Mouse (Mus musculus): ENCODE results near the gene Tcte2. TPM values are rescaled to one million over a fixed set of nuclear protein-coding genes. Genes with fewer than 3 reads are reported as not detected.
"Not testable (repeated sequence)": the region's sequence is repeated elsewhere in the genome, so short reads cannot be mapped to it uniquely, and the experiment has no call there.

Gene Tcte2
- polyA plus RNA-seq, 1 experiment = 12.1 TPM

GRCm38 (mm10) chr17:13777676-13778075 lies 16.1 kb upstream of the Tcte2 start:
- TF ChIP-seq CTCF (IDR thresholded peaks at IDR 0.05; ENCODE audit: borderline replicate concordance, insufficient read depth, low read depth, low read length) (no peak), POLR2A (IDR thresholded peaks at IDR 0.05; ENCODE audit: borderline replicate concordance, insufficient read depth, low read length) (no peak)

GRCm38 (mm10) chr17:13769256-13769655 lies 7.6 kb upstream of the Tcte2 start:
- 91% methylated on average over 3 of the region's 3 CpGs for WGBS
- no peak; the same call in 1 of the 2 replicates for TF ChIP-seq CTCF (IDR thresholded peaks at IDR 0.05; ENCODE audit: borderline replicate concordance, insufficient read depth, low read depth, low read length)
- no peak for TF ChIP-seq POLR2A (IDR thresholded peaks at IDR 0.05; ENCODE audit: borderline replicate concordance, insufficient read depth, low read length)
- Histone ChIP-seq H3K4me1 (ENCODE audit: control insufficient read depth, insufficient read depth, low read length) (peaks cover 6% of the 10 kb centered on the region), H3K4me3 (replicated peaks; ENCODE audit: insufficient read depth, low read depth, low read length) (no peak overlapping the region), H3K27me3 (ENCODE audit: control insufficient read depth, insufficient read depth, low read length) (no peaks in the 10 kb centered on the region), H3K27ac (ENCODE audit: insufficient read depth, low read length) (no peak overlapping the region)
- DNase-seq = no peak

More at GRCm38 (mm10) chr17:13777676-13778075, 16.1 kb upstream of the Tcte2 start:
- Histone ChIP-seq H3K27me3 (ENCODE audit: control insufficient read depth, insufficient read depth, low read length) (no peaks in the 10 kb centered on the region), H3K4me3 (replicated peaks; ENCODE audit: insufficient read depth, low read depth, low read length) (no peak overlapping the region), H3K27ac (ENCODE audit: insufficient read depth, low read length) (no peak overlapping the region), H3K4me1 (ENCODE audit: control insufficient read depth, insufficient read depth, low read length) (peaks cover 17% of the 10 kb centered on the region)
- DNase-seq = no peak
- 67% methylated on average over 2 of the region's 2 CpGs for WGBS

GRCm38 (mm10) chr17:13768531-13768930 lies 6.9 kb upstream of the Tcte2 start:
- TF ChIP-seq CTCF (IDR thresholded peaks at IDR 0.05; ENCODE audit: borderline replicate concordance, insufficient read depth, low read depth, low read length) (no peak), POLR2A (IDR thresholded peaks at IDR 0.05; ENCODE audit: borderline replicate concordance, insufficient read depth, low read length) (no peak)
- H3K4me3 ChIP-seq (replicated peaks; ENCODE audit: insufficient read depth, low read depth, low read length) = no peak overlapping the region
- WGBS = 93% methylated on average over 1 of the region's 1 CpGs
- no peak for DNase-seq
- H3K27ac ChIP-seq (ENCODE audit: insufficient read depth, low read length) = no peak overlapping the region
- peaks cover 6% of the 10 kb centered on the region for H3K4me1 ChIP-seq (ENCODE audit: control insufficient read depth, insufficient read depth, low read length)
- no peaks in the 10 kb centered on the region for H3K27me3 ChIP-seq (ENCODE audit: control insufficient read depth, insufficient read depth, low read length)

DNA sequence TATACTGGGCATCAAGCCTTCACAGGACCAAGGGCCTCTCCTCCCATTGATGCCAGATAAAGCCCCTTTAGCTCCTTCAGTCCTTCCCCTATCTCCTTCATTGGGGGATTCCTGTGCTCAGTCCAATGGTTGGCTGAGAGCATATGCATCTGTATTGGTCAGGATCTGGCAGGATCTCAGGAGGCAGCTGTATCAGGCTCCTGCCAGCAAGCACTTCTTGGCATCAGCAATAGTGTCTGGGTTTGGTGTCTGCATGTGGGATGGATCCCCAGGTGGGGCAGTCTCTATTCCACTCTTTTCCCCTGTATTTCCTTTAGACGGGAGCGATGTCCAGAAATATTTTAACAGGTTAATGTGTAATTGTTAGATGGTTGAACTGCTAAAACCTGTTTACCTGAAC lies 3.3 kb upstream of the Tcte2 start:
- DNase-seq; H3K27ac ChIP-seq (ENCODE audit: insufficient read depth, low read length): not testable (repeated sequence)
- whole genome bisulfite sequencing = 39% methylated on average over 2 of the region's 2 CpGs

GRCm38 (mm10) chr17:13763819-13764218 lies 2.2 kb upstream of the Tcte2 start:
- TF ChIP-seq POLR2A (IDR thresholded peaks at IDR 0.05; ENCODE audit: borderline replicate concordance, insufficient read depth, low read length) (no peak), CTCF (IDR thresholded peaks at IDR 0.05; ENCODE audit: borderline replicate concordance, insufficient read depth, low read depth, low read length) (no peak)
- H3K4me3 ChIP-seq (replicated peaks; ENCODE audit: insufficient read depth, low read depth, low read length) = no peak overlapping the region
- no peak for DNase-seq
- peaks cover 6% of the 10 kb centered on the region for H3K4me1 ChIP-seq (ENCODE audit: control insufficient read depth, insufficient read depth, low read length)
- H3K27ac ChIP-seq (ENCODE audit: insufficient read depth, low read length) = no peak overlapping the region
- WGBS = 69% methylated on average over 1 of the region's 1 CpGs
- no peaks in the 10 kb centered on the region for H3K27me3 ChIP-seq (ENCODE audit: control insufficient read depth, insufficient read depth, low read length)

More for the DNA sequence above, 3.3 kb upstream of the Tcte2 start:
- H3K4me3 ChIP-seq (replicated peaks; ENCODE audit: insufficient read depth, low read depth, low read length); H3K4me1 ChIP-seq (ENCODE audit: control insufficient read depth, insufficient read depth, low read length); H3K27me3 ChIP-seq (ENCODE audit: control insufficient read depth, insufficient read depth, low read length): not testable (repeated sequence)

DNA sequence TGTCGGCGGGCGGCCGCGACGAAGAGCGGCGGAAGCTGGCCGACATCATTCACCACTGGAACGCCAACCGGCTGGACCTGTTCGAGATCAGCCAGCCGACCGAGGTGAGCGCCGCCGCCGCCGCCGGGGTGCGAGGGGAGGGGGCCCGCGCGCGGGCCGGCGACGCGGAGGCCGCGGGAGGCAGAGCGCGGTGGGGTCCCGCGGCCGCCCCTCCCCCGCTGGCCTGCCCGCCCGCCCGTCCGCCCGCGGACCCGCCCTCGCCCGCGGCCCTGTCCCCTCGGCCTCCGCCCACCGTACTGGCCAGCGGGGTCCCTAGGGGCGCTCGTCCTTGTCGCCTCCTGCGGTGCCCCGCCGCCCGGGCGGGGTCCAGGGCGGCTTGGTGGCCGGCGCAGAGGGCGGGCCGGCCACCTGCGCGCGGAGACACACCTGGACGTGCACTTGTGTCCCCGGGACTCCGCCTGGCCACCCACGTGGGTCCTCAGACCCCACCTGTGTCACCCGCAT lies 898 bp downstream of the Tcte2 start:
- 2% methylated on average over 57 of the region's 72 CpGs for WGBS
- no peak for TF ChIP-seq POLR2A (IDR thresholded peaks at IDR 0.05; ENCODE audit: borderline replicate concordance, insufficient read depth, low read length)
- TF ChIP-seq CTCF (IDR thresholded peaks at IDR 0.05; ENCODE audit: borderline replicate concordance, insufficient read depth, low read depth, low read length) = no peak
- H3K4me1 ChIP-seq (ENCODE audit: control insufficient read depth, insufficient read depth, low read length) = peaks cover 11% of the 10 kb centered on the region
- peak overlapping the region; percentile 91 for H3K4me3 ChIP-seq (replicated peaks; ENCODE audit: insufficient read depth, low read depth, low read length)
- DNase-seq = peak in 1 of 2 experiments; percentile 62
- H3K27ac ChIP-seq (ENCODE audit: insufficient read depth, low read length) = peak overlapping the region; percentile 91
- no peaks in the 10 kb centered on the region for H3K27me3 ChIP-seq (ENCODE audit: control insufficient read depth, insufficient read depth, low read length)

- TF ChIP-seq CTCF (IDR thresholded peaks at IDR 0.05; ENCODE audit: borderline replicate concordance, insufficient read depth, low read depth, low read length) (no peak), POLR2A (IDR thresholded peaks at IDR 0.05; ENCODE audit: borderline replicate concordance, insufficient read depth, low read length) (peak; percentile 77)
- H3K27me3 ChIP-seq (ENCODE audit: control insufficient read depth, insufficient read depth, low read length) = no peaks in the 10 kb centered on the region
- peaks cover 8% of the 10 kb centered on the region for H3K4me1 ChIP-seq (ENCODE audit: control insufficient read depth, insufficient read depth, low read length)
- WGBS = 6% methylated on average over 108 of the region's 108 CpGs
- peak within 1 kb of the TSS; percentile 91 for H3K4me3 ChIP-seq (replicated peaks; ENCODE audit: insufficient read depth, low read depth, low read length)
- DNase-seq = peak; percentile 88
- H3K27ac ChIP-seq (ENCODE audit: insufficient read depth, low read length) = peak within 1 kb of the TSS; percentile 91
Observed at GRCm38 (mm10) chr17:13759853-13760627, 1.6 kb downstream of the Tcte2 start, which contains the start of gene Afdn. Gene Afdn (plus strand): TSS chr17:13760539.

Measured in cerebellum, adult 2 months (tissue).